Mouse (Mus musculus): ENCODE measurements at regions not wholly inside any gene's neighbourhood (a gene's known extent, or its start where the extent isn't known, plus 50 kb on each side); places are given as distances from the start of the nearest gene placed in this dataset.

GRCm38 (mm10) chr6:67152845-67153468 is 85.0 kb upstream of the Serbp1 start:
- DNase-seq (ENCODE audit: extremely low spot score in 1 of 2, low spot score in 1 of 2), result no peak

GRCm38 (mm10) chr6:67151515-67151914 is 86.5 kb upstream of the Serbp1 start:
- DNase-seq (ENCODE audit: extremely low spot score in 1 of 2, low spot score in 1 of 2), result no peak

GRCm38 (mm10) chr6:67149425-67149824 is 88.6 kb upstream of the Serbp1 start:
- no peak for DNase-seq (ENCODE audit: extremely low spot score in 1 of 2, low spot score in 1 of 2)

DNA sequence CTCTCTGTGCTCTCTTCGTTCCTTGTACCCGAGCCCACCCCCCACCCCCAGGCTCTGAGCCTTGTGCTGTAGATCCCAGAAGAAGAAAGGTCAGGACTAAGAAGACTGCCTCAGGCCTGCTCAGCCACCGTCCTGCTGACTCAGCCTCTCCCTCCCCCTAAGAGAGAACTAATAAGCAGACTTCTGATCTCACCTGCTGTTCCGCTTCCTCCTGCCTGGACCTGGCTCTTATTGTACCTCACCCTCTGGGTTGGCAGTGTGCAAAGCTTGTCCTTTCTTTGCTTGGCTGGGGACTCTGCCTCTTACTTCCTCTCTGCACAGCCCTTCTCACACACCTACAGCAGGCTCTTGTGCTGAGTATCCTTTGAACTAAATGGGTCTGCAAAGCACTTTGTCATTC is 91.3 kb upstream of the Serbp1 start:
- DNase-seq (ENCODE audit: extremely low spot score in 1 of 2, low spot score in 1 of 2), result no peak

DNA sequence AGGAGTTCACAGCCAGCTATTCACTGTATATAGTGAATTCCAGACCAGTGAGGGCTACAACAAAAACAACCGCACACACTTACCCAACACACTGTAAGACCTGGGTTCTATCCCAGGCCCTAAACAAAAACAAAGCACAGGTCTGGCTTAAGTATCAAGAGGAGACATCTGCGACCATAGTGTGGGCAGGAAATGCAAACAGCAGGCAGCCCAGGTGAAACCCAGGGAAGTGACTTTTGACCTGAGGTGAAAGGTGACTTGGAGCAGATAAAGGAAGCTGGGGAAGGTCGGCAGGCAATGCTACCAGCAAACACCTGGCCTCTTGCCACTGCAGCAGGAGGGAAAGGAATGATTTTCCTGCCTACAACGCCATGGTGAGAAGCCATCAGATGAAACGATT is 92.0 kb upstream of the Serbp1 start:
- DNase-seq (ENCODE audit: extremely low spot score in 1 of 2, low spot score in 1 of 2), result no peak

DNA sequence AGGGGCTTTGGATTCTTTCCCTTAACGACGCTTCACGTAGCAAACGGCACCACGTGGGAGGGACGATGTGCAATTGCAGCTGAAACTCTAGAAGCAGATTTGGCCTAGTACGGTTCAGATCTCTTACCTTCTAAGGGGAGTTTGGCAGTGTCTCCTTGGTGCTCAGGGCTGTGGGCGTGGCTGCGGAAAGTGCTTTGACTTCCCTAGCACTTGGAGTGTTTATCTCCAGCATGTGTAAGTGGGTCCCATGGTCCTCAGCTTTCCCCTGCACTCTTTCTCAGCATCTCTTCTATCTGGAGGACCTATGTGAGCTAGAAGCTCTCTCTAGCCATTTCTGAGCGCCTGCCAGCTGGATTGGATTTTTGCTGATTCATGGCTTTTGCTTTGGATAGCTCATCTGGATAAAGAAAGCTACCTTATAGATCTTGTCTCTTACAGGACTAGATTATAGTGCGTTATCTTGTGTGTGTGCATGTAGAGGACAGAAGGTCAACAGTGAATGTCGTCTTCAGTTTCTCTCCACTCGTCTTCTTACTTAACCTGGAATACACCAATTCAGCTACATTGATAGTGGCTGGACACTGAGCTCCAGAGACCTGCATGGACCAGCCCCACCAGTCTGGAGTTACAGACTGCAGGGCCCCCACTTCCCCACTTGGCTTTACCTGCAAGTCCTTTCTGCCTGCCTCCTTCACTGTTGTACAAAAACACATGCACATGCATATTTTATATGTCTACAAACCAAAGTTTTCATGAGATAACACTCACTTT is 92.8 kb upstream of the Serbp1 start:
- no peak for DNase-seq (ENCODE audit: extremely low spot score in 1 of 2, low spot score in 1 of 2)

- peak in 1 of 2 experiments; percentile 72 for DNase-seq (ENCODE audit: extremely low spot score in 1 of 2, low spot score in 1 of 2)
Measured at GRCm38 (mm10) chr6:67142179-67142578, 95.8 kb upstream of the Serbp1 start.

GRCm38 (mm10) chr6:67140645-67141250 is 97.2 kb upstream of the Serbp1 start:
- no peak for DNase-seq (ENCODE audit: extremely low spot score in 1 of 2, low spot score in 1 of 2)

- DNase-seq (ENCODE audit: extremely low spot score in 1 of 2, low spot score in 1 of 2), result no peak
Measured at GRCm38 (mm10) chr6:67139012-67139375, 99.0 kb upstream of the Serbp1 start.

- DNase-seq (ENCODE audit: extremely low spot score in 1 of 2, low spot score in 1 of 2), result peak in 1 of 2 experiments; percentile 15
Measured at GRCm38 (mm10) chr6:67138302-67139011, 99.5 kb upstream of the Serbp1 start.

- DNase-seq (ENCODE audit: extremely low spot score in 1 of 2, low spot score in 1 of 2), result no peak
Measured at GRCm38 (mm10) chr6:67137482-67137881, 100.2 kb upstream of the Gadd45a start.

DNA sequence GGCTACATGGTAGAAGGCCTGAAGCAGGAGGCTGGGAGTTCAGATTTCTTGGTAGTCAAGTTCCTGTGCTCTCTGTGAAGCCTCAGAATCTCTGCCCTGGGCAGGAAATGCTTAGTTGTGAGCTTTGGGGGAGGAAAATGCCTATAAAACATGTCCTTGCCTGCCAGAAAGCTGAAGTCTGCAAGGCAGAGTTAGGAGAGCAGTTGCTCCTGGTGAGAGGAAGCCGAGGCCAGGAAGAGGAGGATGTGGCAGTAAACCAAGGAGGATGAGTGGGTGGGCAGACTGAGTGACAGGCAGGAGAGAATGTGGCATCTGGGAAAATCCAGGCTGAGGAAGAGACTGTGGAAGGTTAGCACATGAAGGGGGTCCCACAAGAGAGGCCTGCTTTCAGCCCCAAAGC is 97.7 kb upstream of the Gadd45a start:
- peak in 1 of 2 experiments; percentile 64 for DNase-seq (ENCODE audit: extremely low spot score in 1 of 2, low spot score in 1 of 2)

DNA sequence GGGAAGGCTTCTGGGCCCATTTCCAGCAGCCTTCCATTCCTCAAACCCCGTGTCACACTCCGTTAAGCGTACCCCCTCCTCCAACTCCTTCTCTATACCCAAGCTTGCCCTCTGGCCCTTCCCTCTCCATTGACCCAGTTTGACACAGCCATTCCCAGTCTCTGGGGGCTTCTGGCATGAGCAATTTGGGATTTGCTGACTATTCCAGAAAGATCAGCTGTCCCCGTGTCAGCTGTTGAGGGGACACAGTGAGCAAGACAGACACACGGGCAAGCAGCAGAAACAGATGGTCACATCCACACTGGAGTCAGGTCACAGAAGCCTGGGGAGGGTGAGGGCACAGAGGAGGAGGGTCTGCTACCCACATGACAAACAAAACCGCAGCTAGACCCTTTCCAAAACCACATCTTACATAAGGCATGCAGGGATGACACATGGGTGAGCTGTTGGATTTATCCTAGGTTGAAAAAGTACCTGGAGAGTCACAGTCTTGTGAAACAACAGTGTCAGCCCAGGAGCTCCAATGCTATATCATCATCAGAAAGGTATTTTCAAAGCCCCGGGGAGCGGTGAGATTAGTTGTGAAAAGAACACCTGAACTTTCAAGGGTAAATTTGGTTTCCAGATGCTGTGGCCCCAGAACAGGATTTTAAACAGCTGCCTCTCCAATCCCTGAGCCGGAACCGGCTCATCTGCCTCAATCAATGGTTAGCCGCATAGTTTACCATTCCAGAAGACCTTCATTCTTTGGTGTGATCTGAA is 93.5 kb upstream of the Gadd45a start:
- DNase-seq (ENCODE audit: extremely low spot score in 1 of 2, low spot score in 1 of 2), result no peak

DNA sequence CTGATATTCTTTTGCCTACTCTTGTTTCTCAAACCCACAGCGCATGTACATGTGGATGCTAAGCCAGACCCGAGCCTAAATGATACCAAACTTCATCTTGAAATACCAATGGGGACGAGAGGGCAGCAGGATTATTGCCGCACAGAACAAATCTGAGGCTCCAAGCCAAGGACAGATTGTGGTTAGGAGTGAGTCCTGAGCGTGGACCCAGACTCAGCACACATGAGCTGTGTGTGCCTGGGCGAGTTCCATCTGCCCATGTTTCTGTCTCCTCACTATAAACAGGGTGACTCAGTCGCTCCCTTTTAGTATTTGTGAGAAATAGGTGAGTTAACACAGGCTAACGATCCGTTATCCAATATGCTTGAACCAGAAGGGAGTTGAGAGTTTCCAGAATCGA is 92.4 kb upstream of the Gadd45a start:
- peak in 1 of 2 experiments; percentile 29 for DNase-seq (ENCODE audit: extremely low spot score in 1 of 2, low spot score in 1 of 2)

DNA sequence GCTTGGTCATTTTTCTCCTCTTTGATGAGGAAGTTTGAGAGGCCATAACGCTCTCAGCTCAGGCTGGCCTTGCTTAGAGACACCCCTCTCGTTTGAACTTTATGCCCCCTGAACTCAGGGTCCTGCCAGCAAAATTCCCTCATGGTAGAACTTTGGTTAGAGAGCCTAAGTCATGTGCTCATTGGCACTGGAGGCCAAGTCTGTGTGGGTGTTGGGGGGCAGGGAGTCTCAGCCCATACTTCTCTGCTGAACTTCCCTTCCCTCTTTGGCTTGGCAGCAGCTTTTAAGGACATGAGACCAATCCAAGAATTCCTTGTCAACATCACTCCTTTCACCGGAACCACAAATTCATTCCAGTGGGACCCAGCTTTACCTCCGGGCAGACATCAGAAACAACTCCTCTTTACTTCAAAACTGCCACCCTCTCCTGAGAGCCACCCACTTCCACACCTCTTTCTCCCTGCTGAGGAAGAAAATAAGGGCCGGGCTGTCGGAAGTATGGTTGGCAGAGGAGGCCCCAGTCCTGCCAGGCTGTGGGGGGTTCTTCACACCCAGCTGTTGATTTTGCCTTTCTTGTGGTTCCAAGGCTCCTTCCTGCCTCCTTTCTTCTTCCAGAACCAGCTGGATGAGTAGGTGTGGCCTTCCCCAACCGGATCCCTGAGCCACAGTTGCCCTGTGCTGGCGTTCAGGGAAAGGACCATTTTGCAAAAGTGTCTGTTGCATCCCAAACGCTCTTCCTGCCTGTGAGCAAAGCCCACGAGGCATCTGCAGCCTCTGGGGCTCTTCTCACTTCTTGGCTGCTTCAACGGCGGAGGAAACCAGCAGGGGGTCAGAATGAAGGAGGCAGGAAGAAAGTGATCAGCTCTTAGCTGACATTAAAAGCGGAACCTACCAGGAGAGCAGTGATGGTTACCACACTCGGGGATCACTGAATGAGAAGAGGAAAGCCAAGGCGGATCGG is 91.5 kb upstream of the Gadd45a start:
- peak in 1 of 2 experiments; percentile 45 for DNase-seq (ENCODE audit: extremely low spot score in 1 of 2, low spot score in 1 of 2)

DNA sequence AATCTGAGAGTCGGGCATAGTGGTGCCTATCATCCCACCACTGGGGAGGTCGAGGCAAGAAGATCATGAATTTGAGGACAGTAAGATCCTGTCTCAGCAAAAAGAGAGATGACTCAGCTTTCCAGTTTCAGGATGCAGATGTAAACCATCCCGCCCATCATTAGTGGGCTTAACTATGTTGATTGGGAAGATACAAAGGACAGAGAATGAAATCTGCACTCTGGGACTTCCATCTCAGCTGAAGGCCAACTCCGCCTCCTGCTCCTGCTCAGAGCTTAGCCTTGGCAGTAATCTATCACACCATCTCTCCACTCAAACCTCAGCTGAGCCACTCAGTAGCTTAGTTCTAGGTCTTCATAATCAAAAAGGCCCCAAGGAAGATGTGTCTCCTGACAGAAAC is 90.5 kb upstream of the Gadd45a start:
- no peak for DNase-seq (ENCODE audit: extremely low spot score in 1 of 2, low spot score in 1 of 2)

DNA sequence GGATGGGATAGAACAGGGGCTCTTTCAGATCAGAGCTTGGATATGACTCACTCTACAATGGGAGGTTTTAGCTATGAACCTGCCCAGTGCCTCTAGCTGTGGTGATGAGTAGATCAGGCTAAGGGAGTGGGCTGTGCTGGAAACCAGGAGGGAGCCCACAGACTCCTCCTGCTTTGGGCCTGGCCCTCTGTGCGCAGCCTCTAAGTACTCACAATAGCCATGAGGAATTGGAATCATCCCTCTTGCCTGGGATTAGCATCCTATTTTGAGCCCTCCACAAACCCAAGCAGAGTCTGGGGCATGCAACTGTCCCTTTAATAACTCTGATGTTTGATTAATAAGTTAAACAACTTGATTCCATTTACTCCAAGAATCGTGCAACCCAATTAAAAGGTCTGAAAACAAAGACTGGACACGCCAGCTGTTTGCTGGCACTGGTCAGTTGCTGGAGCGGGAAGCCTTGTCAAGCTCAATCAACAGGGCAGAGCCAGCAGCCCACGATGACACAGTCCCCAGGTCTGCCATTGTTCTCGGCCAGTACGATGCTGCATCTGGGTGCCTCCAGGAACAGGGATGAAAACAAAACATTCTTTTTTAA is 88.6 kb upstream of the Gadd45a start:
- no peak for DNase-seq (ENCODE audit: extremely low spot score in 1 of 2, low spot score in 1 of 2)

DNA sequence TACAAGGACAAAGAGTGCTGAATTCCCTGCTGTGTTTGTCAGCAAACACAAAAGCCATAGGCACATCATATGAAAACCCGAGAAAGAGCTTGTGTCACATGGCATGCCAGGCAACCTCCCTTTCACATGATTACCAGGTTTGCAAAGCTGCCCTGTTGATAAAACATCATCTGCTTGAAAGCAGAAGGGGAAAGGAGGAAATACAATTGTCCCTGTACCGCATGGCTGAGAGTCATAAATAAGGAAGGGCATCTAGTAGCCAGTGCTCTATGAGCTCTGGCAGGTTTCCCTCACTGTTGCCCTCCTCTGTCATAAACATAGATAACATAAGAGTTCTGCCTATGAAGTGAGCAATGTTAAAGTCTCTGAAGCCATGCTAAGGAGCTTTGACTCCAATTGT is 86.8 kb upstream of the Gadd45a start:
- DNase-seq (ENCODE audit: extremely low spot score in 1 of 2, low spot score in 1 of 2), result no peak

DNA sequence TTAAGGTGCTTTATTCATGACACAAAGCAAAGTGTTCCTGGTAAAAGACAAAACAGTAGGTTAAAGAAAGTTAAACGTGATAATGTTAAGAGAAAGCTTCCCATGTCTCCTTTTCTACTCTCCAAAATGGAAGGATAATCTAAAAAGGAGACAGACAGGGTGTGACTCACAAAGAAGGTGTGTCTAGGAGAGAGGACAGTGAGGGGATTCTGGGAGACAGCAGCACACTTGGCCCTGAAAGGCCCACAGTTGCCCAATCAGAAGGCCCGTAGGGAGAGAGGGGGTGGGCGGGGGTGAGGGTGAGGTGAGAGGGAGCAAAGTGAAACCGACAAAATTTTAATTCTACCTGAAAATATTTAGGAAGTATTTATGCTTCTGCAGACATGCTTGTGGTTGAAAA is 85.8 kb upstream of the Gadd45a start:
- DNase-seq (ENCODE audit: extremely low spot score in 1 of 2, low spot score in 1 of 2), result no peak

Data from frontal cortex, adult 2 months (tissue).